Mouse (Mus musculus) layer of hippocampus, postnatal 36 days (tissue): ENCODE data around the gene Ces1b. TPM values are rescaled to one million over a fixed set of nuclear protein-coding genes. Genes with fewer than 3 reads are reported as not detected.

Experiments used
- DNase-seq, 2 experiments: peaks; one replicate each; pipeline ENCODE4 v3.0.0; 2022
- total RNA-seq, 2 experiments: library from RNA; stranded (reverse); gene quantifications; 2 replicates each; pipeline ENCODE4 v1.2.3; 2021

Gene Ces1b
- not detected for total RNA-seq

DNA sequence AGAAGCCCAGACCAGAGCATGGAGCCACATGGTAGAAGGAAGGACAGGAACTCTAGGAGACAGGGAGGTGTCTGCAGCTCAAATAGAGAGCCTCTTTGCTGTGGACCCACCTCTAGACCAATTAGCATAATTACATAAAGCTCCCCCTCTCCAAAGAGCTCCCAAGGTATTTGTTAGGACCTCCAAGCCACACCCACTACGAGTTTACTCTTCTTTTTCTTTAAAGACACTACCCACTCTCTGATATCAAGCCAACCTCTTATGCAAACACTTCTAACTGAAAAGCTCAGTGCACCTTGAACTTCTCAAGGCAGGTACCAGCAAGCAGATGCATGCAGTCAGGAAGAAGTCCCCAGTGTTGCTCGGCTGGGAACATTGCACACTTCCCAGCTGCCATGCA lies at the start of gene Ces1b:
TSS of gene Ces1b (minus strand) at position 131 of the 400 bp plus-strand sequence.
- DNase-seq: no peak

- DNase-seq: peak in 1 of 2 experiments; percentile 7
Observed at GRCm38 (mm10) chr8:93126476-93126875, 46.7 kb upstream of the Ces1b start.

DNA sequence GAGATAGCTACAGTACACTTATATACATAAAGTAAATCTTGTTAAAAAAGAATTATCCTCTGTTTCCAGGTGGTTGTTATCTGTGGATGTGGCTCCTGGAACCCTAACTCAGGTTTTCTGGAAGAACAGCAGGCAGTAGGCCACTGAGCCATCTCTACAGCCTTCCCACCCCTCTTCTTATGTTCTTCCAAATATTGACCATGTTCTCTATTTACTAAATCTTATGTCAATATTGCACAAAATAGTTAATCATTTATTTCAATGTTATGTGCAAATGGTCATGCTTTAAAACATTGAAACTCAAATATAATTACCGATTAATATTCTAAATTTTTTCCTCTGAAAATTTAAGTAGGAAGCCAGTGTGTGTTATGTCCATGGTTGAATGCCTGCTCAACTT lies 42.2 kb upstream of the Ces1b start:
- no peak for DNase-seq

DNA sequence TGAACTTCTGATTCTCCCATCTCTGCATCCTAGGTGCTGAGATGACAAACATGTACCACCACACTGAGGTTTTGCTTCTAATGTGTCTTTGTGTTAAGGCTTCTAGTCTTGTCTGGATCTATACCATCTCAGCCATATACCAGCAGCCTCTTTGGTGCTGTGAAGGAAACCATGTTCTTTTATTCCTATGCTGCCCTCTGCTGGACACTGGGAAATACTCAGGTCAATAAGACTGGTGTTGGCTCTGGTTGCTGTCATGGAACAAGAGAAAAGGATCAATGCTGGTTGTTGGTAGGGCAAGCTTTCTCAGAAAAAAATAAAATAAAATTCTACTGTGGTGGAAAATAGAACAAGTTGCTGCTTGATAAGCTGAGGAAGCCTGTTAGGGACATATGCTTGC lies 15.6 kb upstream of the Ces1b start:
- DNase-seq: peak in 1 of 2 experiments; percentile 16

DNA sequence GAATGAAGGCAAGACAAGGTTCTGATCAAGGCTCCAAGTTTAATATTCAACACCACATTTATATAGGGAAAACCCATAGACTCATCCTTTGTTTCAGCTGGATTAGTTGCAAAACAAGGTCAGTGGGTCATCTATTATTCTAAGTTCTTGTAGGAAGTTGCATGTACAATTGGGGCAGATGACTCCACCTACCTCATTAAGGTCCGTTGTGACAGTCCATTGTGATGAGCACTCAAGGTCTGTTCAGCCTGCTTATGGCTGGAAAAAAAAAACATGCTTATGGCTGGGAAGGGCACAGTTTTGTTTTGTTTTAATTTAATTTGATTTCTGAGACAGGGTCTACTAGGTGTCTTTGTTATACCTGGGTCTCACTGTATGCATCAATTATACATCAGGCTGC lies 11.5 kb upstream of the Ces1b start:
- DNase-seq: no peak

GRCm38 (mm10) chr8:93088686-93089122 lies 8.9 kb upstream of the Ces1b start:
- no peak for DNase-seq

- no peak for DNase-seq
Observed at GRCm38 (mm10) chr8:93088193-93088592, 8.4 kb upstream of the Ces1b start.

- no peak for DNase-seq
Observed at GRCm38 (mm10) chr8:93075251-93075650, 4.6 kb downstream of the Ces1b start.

GRCm38 (mm10) chr8:93063416-93064117 lies 16.2 kb downstream of the Ces1b start:
- no peak for DNase-seq

DNA sequence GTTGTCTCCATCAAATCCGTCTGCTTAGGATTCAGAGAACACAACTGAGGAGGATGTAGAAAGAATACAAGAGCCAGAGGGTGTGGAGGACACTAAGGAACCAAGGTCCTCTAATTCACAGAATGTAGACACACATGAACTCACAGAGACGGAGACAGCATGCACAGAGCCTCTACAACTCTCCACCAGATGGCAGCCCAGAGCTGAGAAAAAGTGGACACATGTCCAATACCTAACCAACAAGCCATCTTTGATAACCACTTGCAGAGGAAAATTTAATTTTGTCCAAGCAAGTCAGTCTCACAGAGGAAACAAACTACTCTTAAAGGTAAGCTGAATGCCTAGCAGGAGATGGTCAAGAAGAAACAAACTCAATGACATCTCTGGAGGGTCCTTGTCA lies 20.6 kb downstream of the Ces1b start:
- DNase-seq: peak; percentile 26 to 32

GRCm38 (mm10) chr8:93055238-93055637 lies 24.6 kb downstream of the Ces1b start:
- DNase-seq: no peak

GRCm38 (mm10) chr8:93048510-93049416 lies 31.1 kb downstream of the Ces1b start:
- DNase-seq: no peak

DNA sequence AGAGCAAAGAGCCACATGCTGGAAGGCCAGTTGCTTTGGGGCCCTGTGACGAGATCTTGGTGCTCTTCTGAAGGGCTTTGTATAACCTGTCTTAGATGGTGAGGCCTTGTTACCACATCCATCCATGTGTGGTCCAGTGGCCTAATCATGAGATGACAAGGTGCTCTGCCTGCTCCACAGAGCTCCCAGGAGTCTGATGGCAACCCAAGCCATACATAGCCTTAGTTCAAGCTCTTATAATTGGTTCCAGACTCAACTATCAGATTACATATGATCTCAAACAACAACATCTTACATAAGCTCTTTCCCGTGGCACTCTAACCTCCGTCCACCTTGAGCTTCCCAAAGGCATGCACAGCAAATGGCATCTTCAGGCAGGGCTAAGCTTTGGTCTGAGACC lies 31.7 kb downstream of the Ces1b start, which contains the start of gene Ces1a:
TSS of gene Ces1a (minus strand) at position 101 of the 400 bp plus-strand sequence.
- no peak for DNase-seq

DNA sequence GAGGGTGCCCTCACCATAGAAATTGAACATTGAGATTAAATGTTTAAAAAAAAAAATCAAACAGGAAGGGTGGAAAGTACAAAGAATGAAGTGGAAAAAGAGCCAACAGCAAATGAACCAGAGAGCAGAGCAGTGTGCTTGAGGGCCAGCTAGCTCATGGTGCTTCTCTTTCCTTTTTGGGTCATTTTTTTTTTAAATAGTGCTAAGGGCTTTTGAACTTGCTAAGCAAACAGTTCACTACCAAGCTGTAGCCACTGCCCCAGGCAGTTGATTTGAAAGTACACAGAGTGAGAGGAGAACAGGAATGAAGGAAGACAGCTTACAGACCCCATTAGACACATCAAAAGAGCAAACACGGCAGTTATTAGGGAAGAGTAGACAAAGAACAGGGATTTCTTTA lies 36.7 kb downstream of the Ces1b start:
- DNase-seq: no peak

GRCm38 (mm10) chr8:93040776-93041567 lies 38.8 kb downstream of the Ces1b start:
- no peak for DNase-seq

DNA sequence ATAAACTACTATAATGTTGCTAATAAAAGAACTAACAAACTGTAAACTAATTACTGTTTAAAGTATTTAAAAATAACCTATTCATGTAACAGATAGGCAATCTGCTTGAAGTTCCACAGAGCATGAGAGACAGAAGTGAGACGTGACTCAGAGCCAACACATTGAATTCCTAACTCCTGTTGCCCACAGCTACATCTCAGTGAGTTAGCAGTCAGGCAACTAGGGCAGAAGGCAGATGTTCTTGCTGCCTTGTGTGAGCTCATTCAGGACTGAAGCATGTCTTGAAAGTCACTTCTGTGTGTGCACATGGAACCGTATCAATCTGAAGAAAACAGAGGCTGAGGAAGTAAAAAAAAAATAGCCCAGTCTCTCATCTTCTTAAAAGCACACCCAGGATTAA lies 39.6 kb downstream of the Ces1b start:
- DNase-seq: no peak

- no peak for DNase-seq
Observed at GRCm38 (mm10) chr8:93038831-93039230, 41.0 kb downstream of the Ces1b start.

- no peak for DNase-seq
Observed at GRCm38 (mm10) chr8:93030664-93031063, 49.2 kb downstream of the Ces1b start.

GRCm38 (mm10) chr8:93021738-93022137 lies 58.1 kb downstream of the Ces1b start:
- no peak for DNase-seq

GRCm38 (mm10) chr8:93014300-93014699 lies 65.5 kb downstream of the Ces1b start:
- no peak for DNase-seq

DNA sequence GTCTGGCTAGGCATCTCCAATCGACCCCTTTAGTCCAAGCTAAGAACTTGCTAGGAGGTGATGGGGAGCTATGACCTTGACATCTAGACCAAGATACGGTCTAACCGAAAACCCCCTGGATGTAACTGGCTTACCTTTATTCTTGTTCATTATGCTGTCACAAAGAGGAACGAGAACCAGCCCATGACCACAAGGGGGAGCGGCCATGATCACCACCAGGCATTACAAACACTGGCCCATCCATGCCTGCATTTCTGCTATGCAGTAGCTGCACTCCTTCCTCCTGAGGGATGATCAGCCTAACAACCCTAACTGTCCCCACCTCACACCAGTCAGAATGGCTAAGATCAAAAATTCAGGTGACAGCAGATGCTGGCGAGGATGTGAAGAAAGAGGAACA lies 67.6 kb downstream of the Ces1b start:
- DNase-seq: no peak

DNA sequence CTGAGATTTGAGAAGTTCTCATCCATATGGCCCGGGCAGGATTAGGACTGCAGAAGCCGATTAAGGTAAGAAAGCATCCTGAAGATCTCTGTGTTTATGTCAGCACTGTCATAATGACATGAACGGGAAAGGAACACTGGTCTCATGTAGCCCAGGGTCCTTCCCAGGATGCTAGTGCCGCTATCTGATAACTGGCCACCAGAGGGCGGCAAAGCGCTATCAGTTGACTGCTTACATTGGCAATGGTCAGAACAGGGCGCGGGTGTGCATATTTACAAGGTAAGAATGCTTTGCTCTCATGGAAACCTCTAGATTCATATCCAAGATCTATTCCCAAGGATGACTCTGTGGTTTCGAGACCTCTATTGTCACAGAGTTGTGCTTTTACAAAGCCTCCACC lies 68.4 kb downstream of the Ces1b start:
- DNase-seq: peak; percentile 74 to 82

GRCm38 (mm10) chr8:93010286-93010685 lies 69.5 kb downstream of the Ces1b start:
- no peak for DNase-seq
